Mouse (Mus musculus): ENCODE measurements around the gene C4bp.
A peak's percentile ranks its signal among the peaks of the same experiment; 100 is the strongest.
"Not testable (repeated sequence)": the region's sequence is repeated elsewhere in the genome, so short reads cannot be mapped to it uniquely, and the experiment has no call there.

C4bp gene

GRCm38 (mm10) chr1:130661454-130661853, at the start of gene C4bp:
TSS of gene C4bp (minus strand) at chr1:130661632.
- no peak for DNase-seq (ENCODE audit: low spot score)

GRCm38 (mm10) chr1:130710283-130711080, 49.0 kb upstream of the C4bp start:
- no peak for DNase-seq (ENCODE audit: low spot score)

- DNase-seq (ENCODE audit: low spot score): no peak
Measured at GRCm38 (mm10) chr1:130703613-130704012, 42.2 kb upstream of the C4bp start.

GRCm38 (mm10) chr1:130701976-130702375, 40.5 kb upstream of the C4bp start:
- DNase-seq (ENCODE audit: low spot score): no peak

- DNase-seq (ENCODE audit: low spot score): no peak
Measured at GRCm38 (mm10) chr1:130699937-130700633, 38.7 kb upstream of the C4bp start.

- no peak for DNase-seq (ENCODE audit: low spot score)
Measured at GRCm38 (mm10) chr1:130698601-130699000, 37.2 kb upstream of the C4bp start.

GRCm38 (mm10) chr1:130683905-130684304, 22.5 kb upstream of the C4bp start:
- no peak for DNase-seq (ENCODE audit: low spot score)

- no peak for DNase-seq (ENCODE audit: low spot score)
Measured at GRCm38 (mm10) chr1:130681656-130682413, 20.4 kb upstream of the C4bp start.

GRCm38 (mm10) chr1:130681075-130681474, 19.6 kb upstream of the C4bp start:
- DNase-seq (ENCODE audit: low spot score): no peak

GRCm38 (mm10) chr1:130678551-130678950, 17.1 kb upstream of the C4bp start:
- no peak for DNase-seq (ENCODE audit: low spot score)

GRCm38 (mm10) chr1:130663576-130663975, 2.1 kb upstream of the C4bp start:
- DNase-seq (ENCODE audit: low spot score): not testable (repeated sequence)

GRCm38 (mm10) chr1:130659641-130660040, 1.8 kb downstream of the C4bp start:
- DNase-seq (ENCODE audit: low spot score): not testable (repeated sequence)

GRCm38 (mm10) chr1:130644103-130644502, 17.3 kb downstream of the C4bp start:
- DNase-seq (ENCODE audit: low spot score): no peak

- no peak for DNase-seq (ENCODE audit: low spot score)
Measured at GRCm38 (mm10) chr1:130640967-130641366, 20.5 kb downstream of the C4bp start.

GRCm38 (mm10) chr1:130633761-130634410, 27.5 kb downstream of the C4bp start:
- peak; percentile 32 for DNase-seq (ENCODE audit: low spot score)

- no peak for DNase-seq (ENCODE audit: low spot score)
Measured at GRCm38 (mm10) chr1:130633316-130633715, 28.1 kb downstream of the C4bp start.

GRCm38 (mm10) chr1:130629521-130629920, 31.9 kb downstream of the C4bp start, which contains the start of gene Zp3r:
TSS of gene Zp3r (minus strand) at chr1:130629621.
- no peak for DNase-seq (ENCODE audit: low spot score)

GRCm38 (mm10) chr1:130596291-130596690, 65.1 kb downstream of the C4bp start:
- no peak for DNase-seq (ENCODE audit: low spot score)

- DNase-seq (ENCODE audit: low spot score): no peak
Measured at GRCm38 (mm10) chr1:130588659-130589058, 72.8 kb downstream of the C4bp start.
